Mouse (Mus musculus) embryo, embryonic 10 days (tissue): ENCODE measurements at regions not wholly inside any gene's neighbourhood (a gene's known extent, or its start where the extent isn't known, plus 50 kb on each side); places are given as distances from the start of the nearest gene placed in this dataset.

ENCODE experiments used
- DNase-seq: peaks from one replicate; pipeline ENCODE4 v3.0.0-alpha.2; 2015; ENCODE audit warnings: low spot score

DNA sequence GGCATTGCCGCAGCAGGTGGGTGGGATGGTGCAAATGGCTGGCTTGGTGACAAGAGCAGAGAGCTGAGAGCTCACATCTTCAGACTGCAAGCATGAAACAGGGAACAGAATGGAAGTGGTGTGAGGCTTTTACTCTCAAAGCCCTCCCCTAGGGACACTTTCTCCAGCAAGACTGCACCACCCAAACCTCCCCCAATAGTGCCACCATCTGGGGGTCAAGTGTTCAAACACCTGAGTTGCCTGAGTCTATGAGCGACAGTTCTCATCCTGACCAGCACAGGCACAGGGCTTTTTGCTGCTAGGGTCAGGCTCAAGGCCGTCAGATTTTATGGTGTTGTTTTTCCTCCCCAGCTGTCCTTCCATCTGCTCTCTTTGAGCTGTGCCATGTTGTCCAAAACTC is 337.9 kb upstream of the Eif4g2 start:
- DNase-seq: no peak

GRCm38 (mm10) chr7:111417735-111418134 is 334.9 kb upstream of the Eif4g2 start:
- no peak for DNase-seq

DNA sequence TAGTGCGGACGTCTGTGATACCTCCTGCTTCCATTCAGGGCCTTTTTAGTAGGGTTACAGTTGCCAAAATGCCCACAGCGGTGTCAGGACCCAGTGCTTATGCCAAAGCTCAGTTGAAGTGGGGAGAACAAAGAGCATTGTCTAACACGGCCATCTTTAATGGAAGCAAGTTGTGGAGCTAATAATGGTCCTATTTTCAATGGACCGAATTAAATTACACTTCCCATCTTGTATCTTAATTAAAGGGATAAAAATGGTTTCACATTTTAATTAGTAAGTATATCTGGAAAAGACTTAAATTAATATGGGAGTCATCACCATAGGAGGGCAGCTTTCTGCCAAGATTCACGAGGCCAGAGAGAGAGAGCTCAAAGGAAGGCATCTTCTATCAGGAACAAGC is 333.2 kb upstream of the Eif4g2 start:
- DNase-seq: no peak

- DNase-seq: no peak
Measured at GRCm38 (mm10) chr7:111413745-111414144, 330.9 kb upstream of the Eif4g2 start.

DNA sequence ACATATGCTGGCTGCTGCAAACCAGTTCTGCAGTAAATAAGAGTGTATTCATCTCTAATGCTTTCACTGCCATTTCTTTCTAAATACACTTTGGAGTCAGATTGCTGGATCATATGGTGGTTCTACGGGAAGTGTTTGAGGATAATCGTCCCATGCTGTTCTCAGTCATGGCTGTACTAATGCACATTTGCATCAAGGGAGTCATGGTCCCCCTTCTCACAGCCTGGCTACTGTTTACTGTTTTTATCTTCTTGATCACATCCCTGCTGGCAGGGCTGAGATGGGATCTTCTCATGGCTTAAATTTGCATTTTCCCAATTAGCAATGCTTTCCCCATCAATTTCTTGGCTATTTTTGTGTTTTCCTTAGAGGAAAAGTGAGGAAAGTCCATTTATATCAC is 330.1 kb upstream of the Eif4g2 start:
- no peak for DNase-seq

GRCm38 (mm10) chr7:111411386-111411960 is 328.6 kb upstream of the Eif4g2 start:
- no peak for DNase-seq

- DNase-seq: no peak
Measured at GRCm38 (mm10) chr7:111395972-111396371, 313.1 kb upstream of the Eif4g2 start.

DNA sequence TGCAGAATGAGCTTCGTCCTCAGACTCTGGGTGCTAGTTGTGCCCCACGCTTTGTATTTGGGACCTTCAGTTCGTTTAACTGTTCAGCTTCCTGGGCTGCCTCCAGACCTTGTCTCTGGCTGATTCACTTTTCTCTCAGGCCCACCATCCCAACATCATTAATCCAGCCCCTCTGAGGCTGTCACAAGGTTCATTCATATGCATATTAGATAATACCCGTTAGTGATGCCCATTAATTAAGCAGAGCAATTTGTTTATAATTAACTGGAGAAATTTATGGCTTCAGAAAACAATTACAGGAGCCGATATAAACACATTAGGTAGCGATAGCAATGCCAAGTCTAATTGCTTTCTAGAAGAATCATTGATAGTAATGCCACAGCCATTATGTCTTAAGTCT is 312.3 kb upstream of the Eif4g2 start:
- DNase-seq: no peak

DNA sequence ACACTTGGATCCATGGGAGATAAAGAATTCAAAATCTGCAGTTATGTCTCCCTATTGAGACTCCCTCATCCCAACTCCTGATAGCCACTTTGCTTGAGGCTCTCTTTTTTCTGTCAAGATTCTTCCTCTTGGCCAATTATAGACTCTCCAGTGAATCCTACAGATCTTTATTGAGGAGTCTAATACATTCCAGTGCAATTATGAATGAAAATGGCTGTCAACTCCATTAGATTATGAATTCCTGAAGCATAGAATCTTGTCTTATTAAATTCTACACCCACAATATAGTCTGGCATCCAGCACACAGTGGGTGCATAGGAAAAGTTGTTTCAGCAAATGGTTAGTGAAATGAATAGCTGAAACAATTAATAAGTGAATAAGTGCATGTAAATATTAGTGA is 311.0 kb upstream of the Eif4g2 start:
- DNase-seq: no peak

GRCm38 (mm10) chr7:111389690-111390089 is 306.9 kb upstream of the Eif4g2 start:
- DNase-seq: no peak

DNA sequence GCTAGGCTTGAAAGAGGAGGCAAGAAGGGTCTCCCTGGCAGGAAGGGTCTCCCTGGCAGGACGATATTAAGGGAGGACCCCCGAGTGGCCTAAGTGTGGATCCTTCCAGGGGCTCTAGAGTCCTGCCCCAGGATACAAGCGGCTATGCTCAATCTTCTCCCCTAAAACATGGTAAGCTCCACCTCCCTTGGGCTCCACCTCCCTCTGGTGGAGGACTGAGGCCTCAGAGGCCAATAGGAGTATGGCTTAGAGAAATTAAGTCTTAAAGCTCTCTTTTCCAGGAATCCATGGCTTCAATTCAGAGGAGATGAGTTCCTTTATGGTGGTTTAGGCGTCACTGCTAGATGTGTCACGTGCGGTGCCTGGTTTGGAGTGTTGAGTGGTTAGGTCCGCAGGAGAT is 291.7 kb upstream of the Eif4g2 start:
- DNase-seq: no peak

DNA sequence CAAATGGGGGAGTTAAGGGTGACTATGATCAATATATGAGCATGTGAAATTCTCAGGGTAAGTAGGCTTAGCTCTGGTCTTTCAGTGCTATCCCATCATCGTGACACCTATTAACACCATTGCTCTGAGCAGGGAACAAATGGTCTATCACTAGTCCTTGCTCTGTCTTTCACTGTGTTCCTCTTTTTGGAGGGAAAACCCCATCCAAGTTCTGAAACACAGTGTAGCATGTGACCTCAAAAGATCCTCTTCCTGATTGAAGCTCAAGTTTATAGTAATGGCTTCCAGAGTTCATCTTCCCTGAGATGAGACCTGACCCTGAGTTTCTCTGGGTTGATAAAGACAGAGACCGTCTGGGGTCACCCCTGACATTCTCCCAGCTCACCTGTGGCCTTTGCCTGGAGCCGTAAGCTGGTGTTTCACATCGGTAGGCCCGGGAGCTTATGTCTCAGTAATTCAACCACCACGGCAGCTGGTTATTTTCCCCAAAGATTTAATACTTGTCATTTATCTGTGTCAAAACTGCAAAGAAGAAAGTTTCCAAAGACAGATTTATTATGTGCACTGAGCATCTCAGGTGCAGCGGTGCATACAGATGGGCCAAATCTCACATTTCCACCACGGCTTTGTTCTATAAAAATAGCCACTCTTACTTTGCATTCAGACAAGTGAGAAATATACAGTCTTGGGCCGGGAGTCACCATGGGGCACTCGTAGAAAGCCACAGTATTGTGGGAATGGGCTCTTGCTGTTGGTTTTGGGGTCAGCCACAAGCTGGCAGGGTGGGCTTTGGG is 290.7 kb upstream of the Eif4g2 start:
- no peak for DNase-seq

GRCm38 (mm10) chr7:111370421-111370887 is 287.6 kb upstream of the Eif4g2 start:
- DNase-seq: no peak

DNA sequence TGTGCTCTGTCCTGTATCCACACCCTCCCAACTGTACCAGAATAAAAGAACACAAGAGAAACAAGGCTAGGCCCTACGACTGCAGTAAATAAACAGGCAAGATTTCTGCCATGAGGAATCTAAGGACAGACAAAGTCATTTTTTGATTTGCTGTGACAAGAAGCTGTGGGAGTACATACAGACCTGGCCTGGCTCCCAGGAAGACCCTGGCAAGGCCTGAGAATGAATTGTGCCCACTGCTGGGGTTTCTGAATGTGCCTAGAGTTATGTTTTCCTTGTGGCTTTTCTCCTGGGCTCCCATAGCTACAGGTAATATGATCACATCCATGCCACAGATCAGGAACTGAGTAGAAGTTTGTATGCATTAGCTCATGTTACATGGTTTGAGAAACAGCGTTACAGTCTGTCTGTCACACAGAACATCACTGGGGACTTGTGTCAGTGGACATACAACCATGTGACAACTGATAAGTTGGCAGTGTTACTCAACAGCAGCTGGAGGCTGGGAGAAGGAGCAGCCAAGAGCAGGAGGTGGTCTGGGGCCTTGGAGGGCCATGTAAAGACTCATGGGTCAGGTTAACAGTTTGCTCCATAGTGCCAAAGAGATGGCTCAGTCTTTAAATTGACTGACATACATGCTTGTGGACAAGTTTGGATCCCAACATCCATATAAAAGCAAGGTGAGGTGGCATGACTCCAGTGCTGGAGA is 285.6 kb upstream of the Eif4g2 start:
- no peak for DNase-seq

GRCm38 (mm10) chr7:111366951-111367653 is 284.3 kb upstream of the Eif4g2 start:
- no peak for DNase-seq

DNA sequence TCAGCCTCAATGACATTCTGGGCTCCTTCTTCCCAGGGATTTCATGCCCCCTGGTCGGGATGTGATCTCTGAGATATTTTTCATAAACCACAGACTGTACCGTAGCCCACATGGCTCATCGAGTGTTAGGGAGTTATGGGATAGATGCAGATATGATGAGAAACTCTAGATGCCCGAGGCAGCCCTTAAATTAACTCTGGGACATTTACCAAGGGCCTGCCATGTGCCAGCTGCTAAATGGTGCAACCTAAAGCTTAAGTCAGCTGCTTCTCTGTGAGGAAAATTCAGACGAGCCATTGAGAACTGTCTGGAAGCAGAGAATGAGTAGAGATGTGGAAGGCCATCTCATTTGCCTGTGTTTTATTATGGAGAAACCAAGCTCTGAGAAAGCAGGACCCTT is 282.6 kb upstream of the Eif4g2 start:
- DNase-seq: no peak

DNA sequence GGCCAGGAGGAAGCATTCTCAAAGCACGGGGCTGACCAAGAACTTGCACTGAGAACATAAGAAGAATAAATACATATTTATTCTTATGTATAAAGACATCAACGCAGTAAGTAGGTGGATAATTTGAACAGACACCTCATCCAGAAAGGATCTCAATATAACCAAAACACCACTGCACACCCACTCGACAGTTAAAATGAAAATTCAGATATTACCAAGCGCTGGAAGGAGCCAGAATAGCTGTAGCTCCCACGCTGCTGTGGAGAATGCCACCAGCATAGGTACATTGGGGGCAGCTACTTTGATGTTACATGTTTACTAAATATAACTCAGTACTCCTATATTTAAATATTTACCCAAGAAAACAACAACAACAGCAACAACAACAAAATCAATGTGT is 280.4 kb upstream of the Eif4g2 start:
- no peak for DNase-seq

DNA sequence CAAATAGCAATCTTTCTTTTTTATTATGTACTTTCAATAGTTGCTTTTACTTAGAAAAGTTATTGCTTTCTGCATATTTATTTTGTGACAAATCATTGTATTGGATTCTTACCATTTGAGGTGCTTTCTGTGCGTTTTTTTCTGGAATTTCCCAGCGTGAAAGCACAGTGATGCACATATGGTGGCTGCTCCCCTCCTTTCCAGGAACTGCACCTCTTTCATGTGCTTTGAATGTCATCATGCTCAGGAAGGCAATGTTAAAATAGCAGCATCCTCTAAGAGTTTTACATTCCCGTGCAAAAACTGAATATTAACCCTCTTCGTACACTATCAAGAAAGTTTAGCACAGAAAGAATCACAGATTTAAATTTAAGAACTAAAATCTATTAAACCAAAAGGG is 279.8 kb upstream of the Eif4g2 start:
- DNase-seq: no peak

DNA sequence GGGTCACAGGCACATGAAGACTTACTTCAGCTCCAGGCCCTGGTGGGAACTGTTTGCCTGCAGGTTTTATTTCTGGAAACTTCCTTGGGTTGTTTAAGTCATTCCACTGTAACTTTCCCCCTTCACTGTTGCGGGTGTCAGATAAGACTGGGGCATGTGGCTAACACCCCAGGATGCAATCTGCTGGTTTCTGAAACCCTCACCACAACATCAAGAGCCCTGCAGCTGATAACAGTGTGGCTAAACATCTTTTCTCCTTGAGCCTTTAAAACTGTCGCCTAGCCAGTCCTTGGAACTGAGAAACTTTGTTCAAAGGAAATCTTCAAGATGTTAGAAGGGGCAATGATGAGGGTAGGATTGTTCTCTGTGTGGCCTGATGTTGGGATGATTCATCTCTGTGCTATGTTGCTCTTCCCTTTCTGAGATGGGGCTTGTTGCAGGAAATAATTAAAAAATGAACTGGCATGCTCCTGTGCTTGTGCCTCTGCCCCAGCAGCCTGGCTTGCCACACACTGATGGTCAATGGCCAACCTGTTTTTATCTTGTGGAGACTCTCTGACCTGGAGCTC is 272.3 kb upstream of the Eif4g2 start:
- DNase-seq: no peak

DNA sequence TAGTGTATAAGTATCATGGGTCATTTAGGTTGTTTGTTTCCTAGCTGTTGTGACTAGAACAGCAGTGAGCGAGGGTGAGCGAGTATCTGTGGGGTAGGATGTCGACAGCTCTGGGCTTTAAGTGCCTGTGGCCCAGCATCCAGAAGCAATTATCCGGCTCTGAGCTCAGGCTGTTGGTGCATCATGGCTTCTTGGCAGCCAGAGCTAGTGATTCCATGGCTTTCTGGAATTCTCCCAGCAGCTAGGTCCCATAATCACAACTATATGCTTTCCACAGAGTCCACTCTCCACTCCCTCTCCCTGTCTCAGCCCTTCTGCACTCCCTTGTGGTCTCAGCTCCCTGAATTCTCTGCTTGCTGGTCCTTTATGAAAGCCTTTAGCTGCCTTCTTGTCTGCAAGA is 271.2 kb upstream of the Eif4g2 start:
- no peak for DNase-seq

DNA sequence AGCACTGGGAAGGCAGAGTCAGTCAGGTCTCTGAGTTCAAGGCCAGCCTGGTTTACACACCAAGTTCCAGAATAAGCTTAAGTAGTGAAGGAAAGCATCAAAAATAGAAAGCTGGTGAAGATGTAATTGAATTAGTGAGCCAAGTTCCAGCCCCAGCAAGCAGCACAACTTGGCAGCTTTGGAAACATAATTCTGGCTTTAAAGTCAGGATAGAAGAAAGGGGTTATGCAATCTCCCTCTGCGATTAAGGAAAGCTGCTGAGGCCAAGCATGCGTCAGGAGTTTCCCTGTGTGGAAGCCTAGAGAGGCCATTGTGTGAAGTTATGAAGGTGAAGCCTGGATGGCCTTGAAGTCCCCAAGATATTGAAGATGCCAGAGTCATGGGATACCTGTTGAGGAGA is 269.3 kb upstream of the Eif4g2 start:
- no peak for DNase-seq

- DNase-seq: no peak
Measured at GRCm38 (mm10) chr7:111345117-111345516, 262.3 kb upstream of the Eif4g2 start.
